Mouse (Mus musculus): Measurements from ENCODE around the gene Nrp1.

Nrp1 gene

GRCm38 (mm10) chr8:128466681-128467430 is 108.5 kb downstream of the Nrp1 start:
- DNase-seq (ENCODE audit: low spot score in 2 of 2): no peak

DNA sequence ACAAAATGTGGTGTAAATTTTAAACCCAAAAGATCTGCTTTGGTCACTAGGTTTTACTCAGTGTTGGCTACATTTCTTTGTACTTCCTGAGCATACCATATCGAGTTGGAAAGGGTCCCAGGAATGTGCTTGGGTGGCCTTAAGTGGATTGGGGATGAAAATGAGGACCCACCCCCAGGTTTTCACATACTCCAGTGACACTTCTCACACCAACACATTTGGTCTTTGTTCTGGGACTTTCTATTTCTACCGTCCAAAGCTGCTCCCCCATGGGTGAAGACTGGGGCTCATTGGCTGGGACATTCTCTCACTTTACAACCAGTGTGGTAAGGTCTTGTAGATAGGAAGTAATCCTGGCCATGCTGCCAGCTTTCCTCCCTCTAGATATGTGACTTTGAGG is 111.7 kb downstream of the Nrp1 start:
- no peak for DNase-seq (ENCODE audit: low spot score in 2 of 2)

- DNase-seq (ENCODE audit: low spot score in 2 of 2): no peak
Observed at GRCm38 (mm10) chr8:128471186-128471585, 112.8 kb downstream of the Nrp1 start.

DNA sequence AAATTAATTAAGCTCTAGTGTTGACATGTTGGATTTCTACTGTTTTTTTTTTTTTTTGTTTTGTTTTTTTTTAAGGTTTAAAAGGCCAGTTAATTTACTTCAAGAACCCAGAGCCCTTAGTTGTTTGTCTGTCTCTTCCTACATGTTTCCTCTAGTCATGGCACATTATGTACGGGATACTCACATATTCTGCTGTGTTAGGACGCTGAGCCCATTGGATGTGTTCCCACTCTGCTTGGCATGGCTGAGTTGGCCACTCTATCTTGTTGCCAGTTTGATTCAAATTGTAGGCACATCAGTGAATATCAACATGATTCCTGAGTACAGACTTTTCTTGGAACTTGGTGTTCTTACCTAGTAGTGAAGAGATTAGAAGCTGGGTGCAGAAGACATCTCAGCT is 114.5 kb downstream of the Nrp1 start:
- no peak for DNase-seq (ENCODE audit: low spot score in 2 of 2)

GRCm38 (mm10) chr8:128473456-128474239 is 115.2 kb downstream of the Nrp1 start:
- no peak for DNase-seq (ENCODE audit: low spot score in 2 of 2)

DNA sequence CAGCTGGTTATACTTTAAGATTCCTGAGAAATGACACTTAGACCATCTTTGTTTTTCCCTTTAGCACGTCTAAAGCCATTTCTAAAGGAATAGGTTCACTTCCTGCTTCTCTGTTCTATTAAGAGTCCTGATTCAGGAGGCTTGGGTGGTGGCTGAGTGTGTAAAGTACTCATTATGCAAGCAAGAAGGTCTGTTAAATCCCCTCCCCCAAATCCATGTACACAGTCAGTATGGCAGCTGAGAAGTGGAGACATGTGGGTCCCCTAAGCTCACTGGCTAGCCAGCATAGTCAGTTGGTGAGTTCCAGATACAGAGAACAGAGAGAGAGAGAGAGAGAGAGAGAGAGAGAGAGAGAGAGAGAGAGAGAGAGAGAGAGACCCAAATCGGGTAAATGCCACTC is 116.2 kb downstream of the Nrp1 start:
- no peak for DNase-seq (ENCODE audit: low spot score in 2 of 2)

DNA sequence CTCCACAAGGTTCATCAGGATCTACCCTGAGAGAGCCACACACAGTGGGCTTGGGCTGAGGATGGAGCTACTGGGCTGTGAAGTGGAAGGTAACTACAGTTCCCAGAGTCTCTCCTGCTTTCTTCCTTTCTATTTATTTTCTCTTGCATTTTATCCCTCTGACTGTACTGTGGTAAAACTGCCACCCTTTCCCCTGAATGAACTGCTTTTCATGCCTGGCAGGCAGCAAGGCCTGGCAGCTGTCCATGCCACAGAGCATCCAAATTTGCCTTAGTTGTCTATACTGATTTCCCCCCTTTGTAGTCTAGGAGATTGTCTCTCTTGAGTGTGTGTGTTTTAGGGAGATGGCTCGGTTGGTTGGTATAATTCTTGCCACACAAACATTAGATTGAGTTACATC is 117.8 kb downstream of the Nrp1 start:
- DNase-seq (ENCODE audit: low spot score in 2 of 2): no peak

- DNase-seq (ENCODE audit: low spot score in 2 of 2): no peak
Observed at GRCm38 (mm10) chr8:128478017-128478416, 119.6 kb downstream of the Nrp1 start.

- no peak for DNase-seq (ENCODE audit: low spot score in 2 of 2)
Observed at GRCm38 (mm10) chr8:128479309-128480013, 121.1 kb downstream of the Nrp1 start.

DNA sequence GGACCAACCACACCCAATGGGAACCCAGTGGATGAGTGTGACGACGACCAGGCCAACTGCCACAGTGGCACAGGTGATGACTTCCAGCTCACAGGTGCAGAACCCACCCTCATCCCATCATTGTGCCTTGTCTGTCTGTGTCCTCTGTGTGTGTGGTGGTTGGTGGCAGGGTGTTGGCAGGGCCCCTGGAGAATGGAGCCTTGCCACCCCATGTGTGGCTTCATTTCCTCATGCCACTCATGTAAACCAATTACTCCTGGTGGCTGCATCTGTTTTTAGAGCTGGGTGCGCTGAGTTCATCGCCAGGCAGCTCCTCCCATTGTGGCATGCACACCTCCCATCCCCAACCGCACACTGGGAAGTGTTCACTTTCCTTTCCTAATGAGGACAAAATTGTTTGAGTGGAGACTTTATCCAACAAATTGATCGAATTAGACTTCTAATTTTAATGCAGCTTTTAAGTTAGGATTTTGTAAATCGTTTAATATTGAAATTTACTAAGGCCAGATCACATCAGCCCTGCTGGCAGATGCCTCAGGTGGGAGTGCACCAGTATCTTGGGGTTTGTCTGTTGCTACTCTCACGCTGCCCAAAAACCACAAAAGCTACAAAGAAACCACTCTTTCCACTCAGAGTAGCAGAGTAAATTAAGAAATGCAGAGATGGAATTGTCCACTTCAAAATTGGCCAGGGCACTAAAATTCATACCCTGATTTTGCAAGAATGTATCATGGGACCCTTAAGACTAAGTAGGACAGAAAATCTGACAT is 122.7 kb downstream of the Nrp1 start:
- DNase-seq (ENCODE audit: low spot score in 2 of 2): no peak

GRCm38 (mm10) chr8:128483344-128483743 is 124.9 kb downstream of the Nrp1 start:
- DNase-seq (ENCODE audit: low spot score in 2 of 2): no peak

- no peak for DNase-seq (ENCODE audit: low spot score in 2 of 2)
Observed at GRCm38 (mm10) chr8:128484720-128485124, 126.3 kb downstream of the Nrp1 start.

DNA sequence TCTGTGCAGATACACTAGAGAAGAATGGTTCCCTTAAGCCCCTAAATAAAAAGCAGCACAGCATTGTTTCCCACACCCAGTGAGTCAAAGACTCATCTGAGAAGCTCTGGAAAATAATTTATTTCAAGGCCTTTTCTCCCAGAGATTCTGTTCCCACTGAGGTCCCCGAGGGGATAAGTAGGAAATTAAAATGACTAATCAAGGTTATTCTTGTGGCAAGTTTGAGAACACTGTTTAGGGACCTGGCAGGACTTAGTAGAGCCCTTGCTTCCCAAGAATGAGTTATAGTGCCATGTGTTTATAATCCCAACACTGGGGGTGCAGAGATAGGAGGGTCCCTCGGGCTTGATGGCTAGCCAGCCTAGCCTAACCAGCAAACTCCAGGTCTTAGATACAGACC is 127.6 kb downstream of the Nrp1 start:
- no peak for DNase-seq (ENCODE audit: low spot score in 2 of 2)

GRCm38 (mm10) chr8:128487966-128488931 is 129.8 kb downstream of the Nrp1 start:
- no peak for DNase-seq (ENCODE audit: low spot score in 2 of 2)

DNA sequence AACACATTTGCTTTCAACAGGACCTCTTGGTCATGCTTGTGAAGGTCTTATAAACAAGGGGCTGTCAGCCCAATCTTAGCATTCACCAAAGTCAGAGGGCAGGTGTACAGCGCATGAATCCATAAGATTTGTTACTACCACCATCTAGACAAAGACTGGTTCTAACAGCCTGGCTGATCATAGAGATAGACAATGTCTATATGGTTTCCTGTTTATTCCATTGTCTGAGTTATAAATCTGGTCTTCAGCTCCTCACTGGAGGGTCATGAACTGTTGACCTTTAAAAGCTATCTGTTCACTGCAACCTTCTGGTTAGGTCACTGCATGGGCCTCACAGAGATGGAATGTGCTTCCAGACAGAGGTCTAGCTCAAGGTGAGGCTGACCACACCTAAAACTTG is 130.9 kb downstream of the Nrp1 start:
- no peak for DNase-seq (ENCODE audit: low spot score in 2 of 2)

DNA sequence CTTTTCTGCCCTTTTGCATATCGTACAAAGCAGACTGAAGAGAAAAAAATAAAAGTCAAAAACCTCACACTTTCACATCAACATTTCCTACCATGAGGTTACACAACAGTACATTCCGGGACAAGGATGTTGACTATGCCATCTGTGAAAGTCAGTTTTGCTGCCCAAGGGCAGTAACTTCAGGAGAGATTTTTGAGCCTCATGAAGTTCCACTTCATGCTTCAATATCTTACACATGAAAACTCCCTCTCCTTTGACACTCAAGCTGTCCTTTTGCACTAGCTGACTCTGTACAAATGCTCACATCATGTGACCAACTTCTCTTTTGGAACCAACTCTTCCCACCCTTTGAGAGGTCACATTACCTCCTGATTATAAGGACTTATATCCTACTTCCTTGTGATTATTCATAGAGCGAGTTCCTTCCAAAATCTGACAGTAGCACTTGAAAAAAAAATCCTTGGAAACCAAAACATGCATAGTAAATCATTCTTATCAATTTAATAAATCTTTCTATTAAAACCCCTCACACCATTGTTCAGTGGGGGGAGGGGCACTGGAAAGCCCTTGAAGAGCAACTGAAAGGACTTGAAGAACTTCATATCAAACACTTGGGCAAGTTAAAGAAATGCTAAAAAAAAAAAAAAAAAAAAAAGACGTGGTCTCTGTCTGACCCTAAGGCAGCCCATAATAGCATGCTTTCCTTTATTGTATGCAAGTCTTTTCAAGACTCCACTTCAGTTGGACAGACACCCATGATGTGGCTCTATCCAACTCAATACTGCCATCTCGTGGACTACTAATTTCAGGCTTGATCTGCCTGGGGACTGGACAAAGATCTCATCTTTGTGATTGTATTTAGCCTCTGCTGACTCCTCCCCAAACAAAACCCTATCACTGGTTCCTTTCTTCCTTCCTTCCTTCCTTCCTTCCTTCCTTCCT is 133.0 kb downstream of the Nrp1 start:
- DNase-seq (ENCODE audit: low spot score in 2 of 2): peak in 1 of 2 experiments; percentile 40

DNA sequence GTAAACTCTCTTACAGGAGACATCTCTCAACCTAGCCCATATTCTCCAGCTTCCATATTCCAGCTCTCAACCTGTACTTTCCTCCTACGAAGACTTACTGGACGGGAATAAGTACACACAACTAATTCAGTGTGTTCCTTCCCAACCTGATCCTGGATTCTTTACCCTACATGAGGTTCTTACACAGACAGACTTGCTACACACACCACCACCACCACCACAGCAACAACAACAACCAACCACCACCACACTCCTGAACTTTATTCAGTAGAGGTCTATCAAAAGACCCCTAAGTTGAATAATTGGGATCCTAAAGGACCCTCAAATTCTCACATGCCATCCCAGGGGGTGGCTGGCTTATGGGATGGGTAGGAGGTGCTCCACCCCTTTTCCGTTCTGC is 135.4 kb downstream of the Nrp1 start:
- DNase-seq (ENCODE audit: low spot score in 2 of 2): no peak

- no peak for DNase-seq (ENCODE audit: low spot score in 2 of 2)
Observed at GRCm38 (mm10) chr8:128498836-128499235, 140.4 kb downstream of the Nrp1 start.

DNA sequence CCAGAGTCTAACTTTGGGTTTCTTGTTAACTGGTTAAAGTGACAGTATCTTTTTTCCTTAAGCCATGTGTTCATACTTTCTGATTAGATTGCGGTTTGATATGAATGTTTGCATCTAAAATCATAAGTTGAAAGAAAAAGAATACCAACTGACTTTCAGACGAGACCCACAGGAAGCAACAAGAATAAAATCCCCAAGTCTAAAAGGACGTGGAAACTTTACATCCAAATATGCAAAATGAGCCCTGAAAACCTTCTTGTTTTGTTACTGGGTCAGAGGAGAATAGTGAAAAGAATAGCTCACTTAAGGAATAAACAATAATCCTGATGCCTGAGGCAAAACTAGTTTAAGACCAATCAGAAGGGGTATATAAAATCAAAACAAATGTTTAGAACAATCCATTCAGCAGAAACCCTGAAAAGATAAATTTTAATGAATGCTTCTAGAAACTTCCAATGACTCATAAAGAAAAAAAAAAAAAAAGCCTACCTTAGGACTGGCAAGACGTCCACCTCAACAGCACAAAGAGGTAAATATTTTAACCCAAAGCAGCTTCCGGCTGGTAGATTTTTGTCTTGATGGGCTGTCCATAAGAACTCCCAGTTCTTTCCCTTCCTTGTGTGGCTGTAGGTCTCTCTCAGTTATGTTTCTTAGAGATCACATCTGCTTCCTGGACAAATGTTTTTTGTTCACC is 145.9 kb downstream of the Nrp1 start:
- no peak for DNase-seq (ENCODE audit: low spot score in 2 of 2)

All from spleen, postnatal 10 days (tissue).